Mouse (Mus musculus) stomach, postnatal 0 days (tissue): ENCODE results near the gene Lrrc8c. TPM values are rescaled to one million over a fixed set of nuclear protein-coding genes. Genes with fewer than 3 reads are reported as not detected.

Experiments
- ATAC-seq: fragments of 200-750 bp; cut with Nextera tagmentation; 2 replicates; pipeline ENCODE4 v1.8.0; 2017; ENCODE audit not compliant: low FRiP score, low TSS enrichment
- DNase-seq: peaks from one replicate; pipeline ENCODE4 v3.0.0-alpha.2; 2016; ENCODE audit warnings: low spot score
- H3K27ac ChIP-seq: fragments of 300-500 bp; sonication (generic); replicated peaks from 2 replicates; pipeline ENCODE4 v1.5.1; 2014; ENCODE audit warnings: mild to moderate bottlenecking, control low read depth
- H3K27me3 ChIP-seq: fragments of 300-500 bp; sonication (generic); 2 replicates; pipeline ENCODE4 v1.6.1; 2014; ENCODE audit warnings: low read length; ENCODE audit not compliant: control insufficient read depth, insufficient read depth
- H3K36me3 ChIP-seq: fragments of 300-500 bp; sonication (generic); 2 replicates; pipeline ENCODE4 v1.6.1; 2014; ENCODE audit warnings: low read length, mixed read lengths; ENCODE audit not compliant: control insufficient read depth, insufficient read depth
- H3K4me1 ChIP-seq: fragments of 300-500 bp; sonication (generic); replicated peaks from 2 replicates; pipeline ENCODE4 v1.6.1; 2014; ENCODE audit warnings: antibody characterized with exemption; ENCODE audit not compliant: control insufficient read depth, insufficient read depth
- H3K4me2 ChIP-seq: fragments of 300-500 bp; sonication (generic); replicated peaks from 2 replicates; pipeline ENCODE4 v1.6.1; 2014; ENCODE audit warnings: low read depth, mild to moderate bottlenecking, control low read depth, moderate library complexity
- H3K4me3 ChIP-seq: fragments of 300-500 bp; sonication (generic); 2 replicates; pipeline ENCODE4 v1.5.1; 2014; ENCODE audit warnings: low read depth, low read length, control low read depth
- H3K9ac ChIP-seq: fragments of 300-500 bp; sonication (generic); 2 replicates; pipeline ENCODE4 v1.6.1; 2014; ENCODE audit warnings: mild to moderate bottlenecking, low read length, control low read depth, mixed read lengths
- H3K9me3 ChIP-seq: fragments of 300-500 bp; sonication (generic); 2 replicates; pipeline ENCODE4 v1.6.1; 2016; ENCODE audit warnings: low read length; ENCODE audit not compliant: control insufficient read depth
- CTCF ChIP-seq: IDR thresholded peaks from 2 replicates; pipeline ENCODE4 v1.5.1; 2016; ENCODE audit warnings: antibody characterized with exemption, low read depth, mild to moderate bottlenecking, moderate library complexity
- EP300 ChIP-seq: optimal IDR thresholded peaks from 2 replicates; pipeline ENCODE3; 2016; ENCODE audit warnings: antibody characterized with exemption
- WGBS: fragments of 180-500 bp; shearing (Covaris S2); extraction: QIAGEN DNeasy Blood & Tissue Kit; methylation state at CpG from one replicate; pipeline ENCODE4 v1.1.7; 2014; 5-methylcytosine and 5-hydroxymethylcytosine counted together
- polyA plus RNA-seq: library from polyadenylated mRNA; unstranded; fragments of >200 nt; fragmentation: Nextera tagmentation; extraction: Ambion mirVana; gene quantifications from 2 replicates; pipeline ENCODE4 v1.2.1, GENCODE M21; 2015

Gene Lrrc8c
- polyA plus RNA-seq, 1 experiment from 2014 or later = 7.3 TPM

- no peak overlapping the region for H3K27ac ChIP-seq
- H3K4me3 ChIP-seq = no peak overlapping the region
- H3K4me1 ChIP-seq = no peaks in the 10 kb centered on the region
- no peaks in the 10 kb centered on the region for H3K27me3 ChIP-seq
- no peak for TF ChIP-seq CTCF
- no peak overlapping the region for H3K9ac ChIP-seq
- H3K4me2 ChIP-seq = no peak overlapping the region
- no peak for DNase-seq
- H3K36me3 ChIP-seq = no peaks in the 10 kb centered on the region
- 70% methylated on average over 4 of the region's 4 CpGs for WGBS
- no peaks in the 10 kb centered on the region for H3K9me3 ChIP-seq
- no peak for ATAC-seq
Measured at GRCm38 (mm10) chr5:105588683-105589082, 69.5 kb downstream of the Lrrc8c start.

GRCm38 (mm10) chr5:105589119-105589518 is 69.9 kb downstream of the Lrrc8c start:
- ATAC-seq (no peak), DNase-seq (no peak)
- Histone ChIP-seq H3K27me3 (no peaks in the 10 kb centered on the region), H3K9ac (no peak overlapping the region), H3K4me3 (no peak overlapping the region), H3K4me2 (no peak overlapping the region), H3K27ac (no peak overlapping the region), H3K4me1 (no peaks in the 10 kb centered on the region), H3K36me3 (no peaks in the 10 kb centered on the region), H3K9me3 (no peaks in the 10 kb centered on the region)
- TF ChIP-seq EP300 (no peak), CTCF (no peak)
- WGBS = 84% methylated on average over 3 of the region's 3 CpGs

GRCm38 (mm10) chr5:105592396-105592795 is 73.2 kb downstream of the Lrrc8c start:
- no peak for ATAC-seq

GRCm38 (mm10) chr5:105593630-105594029 is 74.4 kb downstream of the Lrrc8c start:
- ATAC-seq = no peak
- 71% methylated on average over 9 of the region's 9 CpGs for WGBS
- no peak overlapping the region for H3K27ac ChIP-seq

More at GRCm38 (mm10) chr5:105592396-105592795, 73.2 kb downstream of the Lrrc8c start:
- Histone ChIP-seq H3K36me3 (no peaks in the 10 kb centered on the region), H3K9me3 (no peaks in the 10 kb centered on the region), H3K4me1 (no peaks in the 10 kb centered on the region), H3K9ac (no peak overlapping the region), H3K27me3 (no peaks in the 10 kb centered on the region), H3K27ac (no peak overlapping the region), H3K4me3 (no peak overlapping the region), H3K4me2 (no peak overlapping the region)
- TF ChIP-seq CTCF (no peak), EP300 (no peak)
- DNase-seq = no peak
- 85% methylated on average over 4 of the region's 4 CpGs for whole genome bisulfite sequencing

GRCm38 (mm10) chr5:105598866-105599265 is 79.7 kb downstream of the Lrrc8c start:
- DNase-seq (no peak), ATAC-seq (no peak)
- Histone ChIP-seq H3K4me3 (no peak overlapping the region), H3K27me3 (no peaks in the 10 kb centered on the region), H3K9ac (no peak overlapping the region), H3K4me1 (no peaks in the 10 kb centered on the region), H3K36me3 (no peaks in the 10 kb centered on the region), H3K27ac (no peak overlapping the region), H3K4me2 (no peak overlapping the region), H3K9me3 (no peaks in the 10 kb centered on the region)
- 70% methylated on average over 9 of the region's 9 CpGs for WGBS
- TF ChIP-seq EP300 (no peak), CTCF (no peak)

More at GRCm38 (mm10) chr5:105593630-105594029, 74.4 kb downstream of the Lrrc8c start:
- no peak for TF ChIP-seq CTCF
- TF ChIP-seq EP300 = no peak
- Histone ChIP-seq H3K4me1 (no peaks in the 10 kb centered on the region), H3K27me3 (no peaks in the 10 kb centered on the region), H3K9ac (no peak overlapping the region), H3K36me3 (no peaks in the 10 kb centered on the region), H3K4me3 (no peak overlapping the region), H3K9me3 (no peaks in the 10 kb centered on the region), H3K4me2 (no peak overlapping the region)
- no peak for DNase-seq

- H3K27ac ChIP-seq = no peak overlapping the region
- H3K27me3 ChIP-seq = no peaks in the 10 kb centered on the region
- TF ChIP-seq EP300 = no peak
- TF ChIP-seq CTCF = no peak
- DNase-seq (no peak), ATAC-seq (no peak)
- no peak overlapping the region for H3K4me2 ChIP-seq
- no peaks in the 10 kb centered on the region for H3K4me1 ChIP-seq
- 56% methylated on average over 4 of the region's 4 CpGs for WGBS
- H3K9ac ChIP-seq = no peak overlapping the region
- H3K36me3 ChIP-seq = no peaks in the 10 kb centered on the region
- H3K9me3 ChIP-seq = no peaks in the 10 kb centered on the region
- H3K4me3 ChIP-seq = no peak overlapping the region
Measured at GRCm38 (mm10) chr5:105599315-105599714, 80.1 kb downstream of the Lrrc8c start.
